Mouse (Mus musculus) myocyte (in vitro differentiated cells): ENCODE data around the gene B230118H07Rik.

Source experiments
- POLR2A ChIP-seq: IDR thresholded peaks from one replicate; pipeline ENCODE4 v1.6.1; 2011; ENCODE audit warnings: low read depth, mild to moderate bottlenecking, control low read depth, moderate library complexity; ENCODE audit not compliant: insufficient read length
- TCF12 ChIP-seq: IDR thresholded peaks from one replicate; pipeline ENCODE4 v1.6.1; 2011; ENCODE audit warnings: mild to moderate bottlenecking, control low read depth; ENCODE audit not compliant: poor library complexity, insufficient read depth, severe bottlenecking

DNA sequence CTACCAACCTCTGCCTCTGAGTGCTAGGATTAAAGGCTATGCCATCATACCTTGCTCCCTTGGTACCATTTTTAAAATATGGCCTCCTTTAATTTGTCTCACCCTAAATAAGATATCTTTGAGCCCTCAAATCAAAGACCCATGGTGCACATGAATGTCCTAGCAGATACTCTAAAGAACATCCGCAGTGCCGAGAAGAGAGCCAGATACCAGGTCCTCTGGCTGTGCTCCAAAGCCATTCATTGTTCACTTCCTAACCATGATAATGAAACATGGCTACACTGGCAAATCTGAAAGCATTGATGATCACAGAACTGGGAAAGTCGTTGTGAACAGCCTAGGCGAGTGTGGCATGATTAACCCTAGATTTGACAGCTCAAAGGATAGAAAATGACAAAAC lies 43.7 kb upstream of the B230118H07Rik start:
- TF ChIP-seq TCF12 (no peak), POLR2A (no peak)
